Mouse (Mus musculus): Measurements from ENCODE around the gene Irak2. TPM values are rescaled to one million over a fixed set of nuclear protein-coding genes. Genes with fewer than 3 reads are reported as not detected.

The Irak2 gene
- total and polyA plus RNA-seq, 3 experiments: 30.0 to 39.5 (median 32.5) TPM

DNA sequence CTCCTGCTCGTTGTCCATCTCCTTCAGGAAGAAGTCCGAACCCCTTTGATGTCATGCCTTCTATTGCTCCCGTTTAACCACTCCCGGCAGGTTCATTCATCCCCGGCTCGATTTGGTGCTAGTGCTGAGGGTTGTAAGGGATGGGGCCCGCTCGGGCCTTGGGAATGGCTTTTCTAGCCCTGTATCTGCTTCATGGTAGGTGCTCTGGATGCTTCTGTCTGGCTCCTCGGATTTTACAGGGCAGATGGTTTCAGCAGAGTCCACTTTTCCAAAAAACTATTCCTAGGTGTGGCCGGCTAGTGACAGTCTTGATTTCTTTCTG lies 33.1 kb upstream of the Irak2 start:
- Histone ChIP-seq H3K4me3 (replicated peaks in 1 of 3; ENCODE audit: low read depth in 2 of 3, low read length in 2 of 3, poor library complexity in 1 of 3) (peak overlapping the region; percentile 95 to 98 (median 96)), H3K9ac (ENCODE audit: insufficient read depth, low read depth) (peak overlapping the region; percentile 81), H3K36me3 (replicated peaks in 1 of 2; ENCODE audit: control insufficient read depth in 1 of 2, insufficient read depth in 1 of 2, low read length in 1 of 2) (peaks cover 7 to 42% of the 10 kb centered on the region in 2 experiments), H3K27me3 (replicated peaks) (no peaks in the 10 kb centered on the region), H3K79me2 (replicated peaks; ENCODE audit: control insufficient read depth, extremely low read depth, insufficient read depth, poor library complexity, severe bottlenecking) (peaks cover 49% of the 10 kb centered on the region), H3K9me3 (replicated peaks; ENCODE audit: low read length) (no peaks in the 10 kb centered on the region), H3K27ac (ENCODE audit: insufficient read depth, low read depth) (peak overlapping the region; percentile 54), H3K4me2 (ENCODE audit: insufficient read depth, low read depth, poor library complexity, severe bottlenecking) (peak overlapping the region; percentile 94), H3K4me1 (ENCODE audit: control insufficient read depth in 1 of 2, insufficient read depth in 2 of 2) (peaks cover 9 to 19% of the 10 kb centered on the region in 2 experiments; a peak in 3 of 4 replicates)
- dilution Hi-C loops (cut with MboI; ENCODE audit: extremely low pct_ligation_motif_present, extremely low pct_unique_long_range_greater_than_20kb, low sequenced_read_pairs) (no loop called here), in situ Hi-C loops (cut with MboI; ENCODE audit: low pct_ligation_motif_present, low pct_unique_long_range_greater_than_20kb, low sequenced_read_pairs) (no loop called here)
- peak; percentile 20 for DNase-seq (ENCODE audit: extremely low read depth)
- TF ChIP-seq ZMIZ1 (IDR thresholded peaks at IDR 0.05; ENCODE audit: low read depth, low read length) (no peak), SIN3A (IDR thresholded peaks at IDR 0.05; ENCODE audit: low read length) (peak; percentile 31; the same call in 1 of the 2 replicates)

DNA sequence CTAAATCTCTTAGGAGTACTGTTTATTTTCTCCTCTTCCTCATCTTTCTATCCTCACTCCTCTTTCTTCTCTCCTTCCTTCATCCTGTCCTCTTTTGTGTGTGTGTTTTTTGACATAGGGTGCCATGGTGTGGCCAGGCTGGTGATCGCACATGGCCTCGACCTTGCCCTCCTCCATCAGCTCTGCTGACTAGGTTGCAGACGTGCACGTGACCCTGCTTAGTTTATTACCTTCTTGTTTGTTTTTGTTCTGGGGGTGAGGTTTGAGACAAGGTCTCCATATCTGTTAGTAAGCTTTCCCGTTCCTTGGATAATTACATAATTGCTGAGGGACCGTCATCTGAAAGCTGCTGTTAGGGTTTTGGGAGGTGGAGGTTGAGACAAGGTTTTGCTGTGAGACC lies 29.4 kb upstream of the Irak2 start:
- H3K4me3 ChIP-seq (replicated peaks in 1 of 3; ENCODE audit: low read depth in 2 of 3, low read length in 2 of 3, poor library complexity in 1 of 3): no peak overlapping the region
- H3K4me2 ChIP-seq (ENCODE audit: insufficient read depth, low read depth, poor library complexity, severe bottlenecking): no peak overlapping the region
- H3K4me1 ChIP-seq (ENCODE audit: control insufficient read depth in 1 of 2, insufficient read depth in 2 of 2): peaks cover 9 to 19% of the 10 kb centered on the region in 2 experiments; a peak in 3 of 4 replicates
- in situ Hi-C loops (cut with MboI; ENCODE audit: low pct_ligation_motif_present, low pct_unique_long_range_greater_than_20kb, low sequenced_read_pairs) (no loop called here), dilution Hi-C loops (cut with MboI; ENCODE audit: extremely low pct_ligation_motif_present, extremely low pct_unique_long_range_greater_than_20kb, low sequenced_read_pairs) (no loop called here)
- H3K9me3 ChIP-seq (replicated peaks; ENCODE audit: low read length): peaks cover 2% of the 10 kb centered on the region
- H3K27me3 ChIP-seq (replicated peaks): no peaks in the 10 kb centered on the region
- no peak overlapping the region for H3K9ac ChIP-seq (ENCODE audit: insufficient read depth, low read depth)
- H3K27ac ChIP-seq (ENCODE audit: insufficient read depth, low read depth): no peak overlapping the region
- H3K36me3 ChIP-seq (replicated peaks in 1 of 2; ENCODE audit: control insufficient read depth in 1 of 2, insufficient read depth in 1 of 2, low read length in 1 of 2): peaks cover 17 to 72% of the 10 kb centered on the region in 2 experiments
- DNase-seq (ENCODE audit: extremely low read depth): no peak
- H3K79me2 ChIP-seq (replicated peaks; ENCODE audit: control insufficient read depth, extremely low read depth, insufficient read depth, poor library complexity, severe bottlenecking): peaks cover 68% of the 10 kb centered on the region
- TF ChIP-seq SMC3 (IDR thresholded peaks at IDR 0.05; ENCODE audit: low read depth, low read length) (no peak), BHLHE40 (IDR thresholded peaks at IDR 0.05; ENCODE audit: low read depth, low read length) (no peak), RCOR1 (conservative IDR thresholded peaks at IDR 0.05; ENCODE audit: low read depth, low read length) (no peak), MAZ (IDR thresholded peaks at IDR 0.05; ENCODE audit: low read depth, low read length) (no peak), MAFK (IDR thresholded peaks at IDR 0.05; ENCODE audit: insufficient replicate concordance, low read length) (no peak)

- Histone ChIP-seq H3K4me1 (ENCODE audit: control insufficient read depth in 1 of 2, insufficient read depth in 2 of 2) (peaks cover 9 to 15% of the 10 kb centered on the region in 2 experiments; a peak in 3 of 4 replicates), H3K36me3 (replicated peaks in 1 of 2; ENCODE audit: control insufficient read depth in 1 of 2, insufficient read depth in 1 of 2, low read length in 1 of 2) (peaks cover 20 to 76% of the 10 kb centered on the region in 2 experiments), H3K79me2 (replicated peaks; ENCODE audit: control insufficient read depth, extremely low read depth, insufficient read depth, poor library complexity, severe bottlenecking) (peaks cover 68% of the 10 kb centered on the region), H3K9me3 (replicated peaks; ENCODE audit: low read length) (peaks cover 2% of the 10 kb centered on the region), H3K4me3 (replicated peaks in 1 of 3; ENCODE audit: low read depth in 2 of 3, low read length in 2 of 3, poor library complexity in 1 of 3) (no peak overlapping the region), H3K4me2 (ENCODE audit: insufficient read depth, low read depth, poor library complexity, severe bottlenecking) (no peak overlapping the region), H3K27ac (ENCODE audit: insufficient read depth, low read depth) (no peak overlapping the region), H3K9ac (ENCODE audit: insufficient read depth, low read depth) (no peak overlapping the region), H3K27me3 (replicated peaks) (no peaks in the 10 kb centered on the region)
- in situ Hi-C loops (cut with MboI; ENCODE audit: low pct_ligation_motif_present, low pct_unique_long_range_greater_than_20kb, low sequenced_read_pairs): no loop called here
- TF ChIP-seq TCF12 (IDR thresholded peaks at IDR 0.05; ENCODE audit: low read depth, low read length): no peak
- no peak for TF ChIP-seq ZC3H11A (IDR thresholded peaks at IDR 0.05; ENCODE audit: low read depth, low read length)
- no peak for TF ChIP-seq POLR2A (IDR thresholded peaks at IDR 0.05; ENCODE audit: low read depth, low read length)
- no peak for TF ChIP-seq MAX (IDR thresholded peaks at IDR 0.05; ENCODE audit: low read length)
- no peak for TF ChIP-seq GABPA (IDR thresholded peaks at IDR 0.05; ENCODE audit: insufficient replicate concordance, low read depth, low read length)
- TF ChIP-seq POLR2AphosphoS2 (IDR thresholded peaks at IDR 0.05; ENCODE audit: low read depth, low read length): no peak
- dilution Hi-C loops (cut with MboI; ENCODE audit: extremely low pct_ligation_motif_present, extremely low pct_unique_long_range_greater_than_20kb, low sequenced_read_pairs): no loop called here
- DNase-seq (ENCODE audit: extremely low read depth): no peak
Measured at GRCm38 (mm10) chr6:113609293-113609692, 29.0 kb upstream of the Irak2 start.
